Mouse (Mus musculus): ENCODE data around the gene Tmco5. TPM values are rescaled to one million over a fixed set of nuclear protein-coding genes. Genes with fewer than 3 reads are reported as not detected.

Tmco5 gene
- polyA plus RNA-seq, 1 experiment: not detected

DNA sequence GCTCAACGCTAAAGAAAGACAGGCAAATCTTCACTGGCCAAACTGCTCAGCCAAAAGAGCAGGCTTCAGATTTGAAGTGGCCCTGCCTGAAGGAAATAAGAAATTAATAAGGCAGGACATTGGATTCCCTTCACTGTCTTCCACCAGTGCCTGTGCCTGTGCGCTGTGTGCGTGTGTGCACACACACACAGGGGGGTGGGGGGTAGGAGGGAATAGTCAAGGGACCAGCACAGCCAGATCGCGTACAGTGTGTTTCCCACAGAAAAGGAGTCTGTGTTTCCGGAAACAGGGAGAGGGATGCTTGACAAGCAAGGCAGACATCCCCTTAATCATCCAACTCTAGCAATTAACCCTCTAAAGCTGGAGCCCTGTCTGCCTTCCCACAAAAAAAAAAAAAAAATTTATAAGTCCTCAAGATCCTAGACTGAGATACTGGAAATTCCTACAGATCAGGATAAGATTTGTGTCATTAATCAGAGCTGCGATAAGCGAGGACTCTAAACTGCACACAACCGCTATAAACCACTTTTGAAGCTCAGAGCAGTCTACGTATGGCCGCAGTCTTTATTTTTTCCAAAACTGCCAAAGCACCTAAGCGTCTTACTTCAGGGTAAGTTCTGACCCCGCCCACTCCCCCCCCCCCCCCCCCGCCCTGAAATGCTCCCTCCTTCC is 15.0 kb downstream of the Tmco5 start:
- TF ChIP-seq CTCF (IDR thresholded peaks at IDR 0.05; ENCODE audit: borderline replicate concordance, insufficient read depth, low read length) (no peak), POLR2A (IDR thresholded peaks at IDR 0.05; ENCODE audit: low read depth, low read length) (no peak)
- Histone ChIP-seq H3K27ac (ENCODE audit: insufficient read depth, low read length) (no peak overlapping the region), H3K4me3 (ENCODE audit: insufficient read depth, low read length) (no peak overlapping the region)

DNA sequence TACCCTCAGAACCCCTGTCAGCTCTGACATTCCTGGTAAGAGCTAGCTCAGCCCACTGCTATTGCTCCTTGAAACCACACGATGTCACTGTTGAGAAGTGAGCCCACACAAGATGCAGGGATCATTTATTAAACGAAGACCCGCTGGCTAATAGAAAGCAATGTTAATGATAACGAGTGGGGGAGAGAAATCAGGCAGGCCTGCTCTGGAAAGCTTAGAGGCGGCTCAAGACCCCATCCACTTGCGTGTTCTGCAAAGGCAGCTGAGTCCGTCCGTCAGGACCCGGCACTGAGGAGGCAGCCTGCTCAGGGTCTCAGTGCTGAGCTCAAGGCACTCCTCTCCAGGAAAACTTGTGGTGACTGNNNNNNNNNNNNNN is 15.5 kb downstream of the Tmco5 start:
- TF ChIP-seq CTCF (IDR thresholded peaks at IDR 0.05; ENCODE audit: borderline replicate concordance, insufficient read depth, low read length) (peak; percentile 56; the same call in 1 of the 2 replicates), POLR2A (IDR thresholded peaks at IDR 0.05; ENCODE audit: low read depth, low read length) (no peak)
- Histone ChIP-seq H3K4me1 (ENCODE audit: control insufficient read depth, insufficient read depth, low read length) (no peaks in the 10 kb centered on the region), H3K27ac (ENCODE audit: insufficient read depth, low read length) (no peak overlapping the region), H3K4me3 (ENCODE audit: insufficient read depth, low read length) (peak overlapping the region; percentile 22; the same call in 1 of the 2 replicates)

More for the DNA sequence above, 15.0 kb downstream of the Tmco5 start:
- H3K4me1 ChIP-seq (ENCODE audit: control insufficient read depth, insufficient read depth, low read length): no peaks in the 10 kb centered on the region

DNA sequence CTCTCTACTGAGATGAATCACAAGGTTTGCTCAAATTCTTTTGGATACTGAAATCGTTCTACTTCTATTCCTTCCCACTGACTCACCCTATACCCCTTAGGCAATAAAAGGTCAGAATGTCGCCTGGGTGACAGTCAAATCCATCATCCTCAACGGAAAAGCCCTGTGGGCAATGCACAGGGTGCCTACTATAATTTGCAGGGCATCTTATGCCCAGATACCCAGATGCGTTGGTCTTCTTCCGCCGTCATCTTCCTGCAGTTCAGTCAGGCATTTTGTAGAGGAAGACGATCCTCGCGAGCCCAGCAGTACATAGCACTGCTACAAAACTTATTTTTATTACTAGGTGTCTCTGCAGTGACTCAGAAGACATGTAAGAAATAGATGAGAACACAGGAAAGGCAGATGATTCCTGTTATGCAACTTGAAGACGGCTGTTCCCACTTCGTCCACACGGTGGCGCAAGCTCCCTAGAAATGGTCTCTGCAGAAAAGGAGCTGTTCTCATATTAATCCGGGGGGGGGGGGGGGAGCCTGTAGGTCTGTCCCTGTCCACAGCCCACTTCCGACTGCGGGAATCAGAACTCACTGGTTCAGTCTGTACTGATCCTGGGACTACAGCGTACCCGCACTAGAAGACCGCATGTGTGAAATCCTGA is 21.3 kb downstream of the Tmco5 start:
- Histone ChIP-seq H3K27ac (ENCODE audit: insufficient read depth, low read length) (peak overlapping the region; percentile 28; the same call in 1 of the 2 replicates), H3K4me1 (ENCODE audit: control insufficient read depth, insufficient read depth, low read length) (no peaks in the 10 kb centered on the region), H3K4me3 (ENCODE audit: insufficient read depth, low read length) (peak overlapping the region; percentile 25)
- TF ChIP-seq POLR2A (IDR thresholded peaks at IDR 0.05; ENCODE audit: low read depth, low read length) (no peak), CTCF (IDR thresholded peaks at IDR 0.05; ENCODE audit: borderline replicate concordance, insufficient read depth, low read length) (peak; percentile 87)

DNA sequence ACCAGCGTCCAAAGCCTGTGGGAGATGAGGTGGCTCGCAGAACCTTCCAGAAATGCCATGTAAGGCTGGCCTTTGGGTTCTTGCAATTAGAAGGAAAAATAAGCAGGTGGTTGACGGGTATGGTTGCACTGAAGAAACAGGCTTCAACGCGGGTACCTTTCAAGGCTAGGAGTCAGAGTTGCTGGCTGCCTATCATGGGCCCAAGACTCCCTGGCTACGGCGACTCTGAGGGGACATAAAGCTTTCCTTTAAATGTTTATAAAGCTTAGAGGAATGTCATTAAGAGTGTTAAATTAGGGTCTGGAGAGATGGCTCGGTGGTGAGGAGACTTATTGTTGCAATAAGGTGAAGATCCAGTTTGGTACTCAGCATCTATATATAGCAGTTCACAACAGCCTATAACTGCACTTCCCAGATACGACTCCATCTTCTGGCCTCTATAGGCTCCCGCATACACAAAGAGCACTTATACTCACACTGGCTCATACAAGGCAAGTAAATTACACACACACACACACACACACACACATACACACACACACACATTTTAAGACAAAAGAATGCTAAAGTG is 21.9 kb downstream of the Tmco5 start:
- peak overlapping the region; percentile 25; the same call in 1 of the 2 replicates for H3K4me3 ChIP-seq (ENCODE audit: insufficient read depth, low read length)
- no peaks in the 10 kb centered on the region for H3K4me1 ChIP-seq (ENCODE audit: control insufficient read depth, insufficient read depth, low read length)
- peak overlapping the region; percentile 28; the same call in 1 of the 2 replicates for H3K27ac ChIP-seq (ENCODE audit: insufficient read depth, low read length)

DNA sequence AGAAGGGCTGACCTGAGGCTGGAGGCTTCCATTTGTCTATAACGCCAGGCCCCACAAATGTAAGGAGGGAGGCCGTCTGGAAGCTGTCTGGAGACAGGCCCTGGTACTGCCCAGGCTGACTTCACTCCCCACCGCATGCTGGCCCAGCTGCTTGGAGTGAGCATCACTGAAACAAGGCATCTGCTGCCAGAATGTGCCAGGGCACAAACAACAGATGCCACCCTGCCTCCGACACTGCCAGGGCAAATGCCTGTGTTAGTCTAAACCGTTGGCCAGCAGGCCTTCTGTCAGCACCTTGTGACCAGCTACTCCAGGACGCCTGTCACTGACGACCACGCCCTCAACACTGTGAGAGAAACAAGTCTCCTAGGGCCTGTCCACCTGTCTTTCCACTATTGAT is 29.8 kb downstream of the Tmco5 start:
- TF ChIP-seq CTCF (IDR thresholded peaks at IDR 0.05; ENCODE audit: borderline replicate concordance, insufficient read depth, low read length): no peak
- no peak for TF ChIP-seq POLR2A (IDR thresholded peaks at IDR 0.05; ENCODE audit: low read depth, low read length)
- no peak overlapping the region for H3K4me3 ChIP-seq (ENCODE audit: insufficient read depth, low read length)
- no peak overlapping the region for H3K27ac ChIP-seq (ENCODE audit: insufficient read depth, low read length)
- H3K4me1 ChIP-seq (ENCODE audit: control insufficient read depth, insufficient read depth, low read length): no peaks in the 10 kb centered on the region

More for the DNA sequence above, 21.9 kb downstream of the Tmco5 start:
- TF ChIP-seq POLR2A (IDR thresholded peaks at IDR 0.05; ENCODE audit: low read depth, low read length) (no peak), CTCF (IDR thresholded peaks at IDR 0.05; ENCODE audit: borderline replicate concordance, insufficient read depth, low read length) (no peak)

DNA sequence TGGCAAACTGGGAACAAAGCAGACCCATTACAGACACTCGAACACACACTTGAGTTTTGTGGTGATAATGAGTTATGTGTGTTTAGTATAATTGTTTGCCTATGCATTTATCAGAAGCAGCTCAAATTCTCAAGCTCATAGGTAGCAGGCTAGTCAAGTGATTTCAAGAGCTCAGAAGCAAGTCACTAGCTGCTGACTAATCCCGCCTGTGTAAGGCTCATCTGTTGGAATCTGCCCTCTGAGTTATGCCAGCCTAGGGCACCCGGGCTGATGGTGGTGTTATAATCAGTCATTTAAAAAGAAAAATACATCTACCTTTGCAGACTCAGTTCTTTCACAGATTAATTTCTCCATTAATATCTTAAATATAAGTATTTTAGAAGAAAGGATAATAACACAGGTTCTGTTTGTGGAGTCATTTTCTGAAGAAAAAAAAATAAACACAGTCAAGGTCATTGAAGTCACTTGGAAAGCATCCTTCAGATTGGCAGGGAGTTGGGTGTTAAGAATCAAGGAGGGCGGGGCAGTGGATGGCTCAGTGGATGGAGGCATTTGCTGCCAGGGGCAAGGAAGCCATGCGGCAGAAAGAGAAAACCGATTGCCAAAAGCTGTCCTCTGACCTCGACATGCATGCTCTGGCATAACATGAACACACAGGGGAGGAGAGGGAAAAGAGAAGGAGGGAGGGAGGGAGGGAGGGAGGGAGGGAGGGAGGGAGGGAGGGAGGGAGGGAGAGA is 34.0 kb downstream of the Tmco5 start:
- TF ChIP-seq CTCF (IDR thresholded peaks at IDR 0.05; ENCODE audit: borderline replicate concordance, insufficient read depth, low read length): no peak
- TF ChIP-seq POLR2A (IDR thresholded peaks at IDR 0.05; ENCODE audit: low read depth, low read length): no peak
- no peak overlapping the region for H3K27ac ChIP-seq (ENCODE audit: insufficient read depth, low read length)
- H3K4me1 ChIP-seq (ENCODE audit: control insufficient read depth, insufficient read depth, low read length): peaks cover 6% of the 10 kb centered on the region; the same call in 1 of the 2 replicates

DNA sequence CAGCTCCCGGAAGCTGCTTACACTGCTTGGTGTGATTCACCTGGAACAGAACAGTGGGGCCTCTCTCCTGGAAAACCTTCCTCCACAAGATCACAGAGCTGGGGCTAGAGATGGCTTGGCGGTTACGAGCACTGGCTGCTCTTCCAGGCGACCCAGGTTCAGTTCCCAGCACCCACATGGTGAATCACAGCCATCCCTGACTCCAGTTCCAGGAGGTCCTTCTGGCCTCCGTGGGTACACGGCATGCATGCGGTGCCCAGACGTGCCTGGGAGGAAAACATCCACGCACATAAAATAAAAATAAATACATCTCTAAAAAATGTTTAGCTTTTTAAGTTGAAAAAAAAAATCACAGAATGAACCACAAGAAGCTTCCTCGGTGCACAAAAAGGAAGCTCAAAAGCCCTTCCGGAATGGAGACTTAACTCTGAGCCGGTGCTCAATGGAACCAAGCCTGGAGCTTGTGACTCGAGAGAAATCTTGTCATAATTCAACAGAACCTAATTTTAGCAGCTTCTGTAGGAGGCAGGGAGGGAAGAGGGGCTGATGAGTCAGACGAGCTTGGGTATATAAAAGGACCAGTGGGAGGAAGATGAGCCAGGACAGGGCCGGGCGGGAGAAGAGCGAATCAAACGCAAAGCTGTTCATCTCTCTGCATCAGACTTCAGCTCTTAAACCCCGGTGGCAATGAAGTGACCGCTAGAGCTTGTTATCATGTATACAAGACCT is 35.4 kb downstream of the Tmco5 start:
- H3K27ac ChIP-seq (ENCODE audit: insufficient read depth, low read length): peak overlapping the region; percentile 9
- no peak overlapping the region for H3K4me3 ChIP-seq (ENCODE audit: insufficient read depth, low read length)
- peaks cover 6% of the 10 kb centered on the region; the same call in 1 of the 2 replicates for H3K4me1 ChIP-seq (ENCODE audit: control insufficient read depth, insufficient read depth, low read length)
- TF ChIP-seq POLR2A (IDR thresholded peaks at IDR 0.05; ENCODE audit: low read depth, low read length) (no peak), CTCF (IDR thresholded peaks at IDR 0.05; ENCODE audit: borderline replicate concordance, insufficient read depth, low read length) (no peak)

More for the DNA sequence above, 34.0 kb downstream of the Tmco5 start:
- no peak overlapping the region for H3K4me3 ChIP-seq (ENCODE audit: insufficient read depth, low read length)

DNA sequence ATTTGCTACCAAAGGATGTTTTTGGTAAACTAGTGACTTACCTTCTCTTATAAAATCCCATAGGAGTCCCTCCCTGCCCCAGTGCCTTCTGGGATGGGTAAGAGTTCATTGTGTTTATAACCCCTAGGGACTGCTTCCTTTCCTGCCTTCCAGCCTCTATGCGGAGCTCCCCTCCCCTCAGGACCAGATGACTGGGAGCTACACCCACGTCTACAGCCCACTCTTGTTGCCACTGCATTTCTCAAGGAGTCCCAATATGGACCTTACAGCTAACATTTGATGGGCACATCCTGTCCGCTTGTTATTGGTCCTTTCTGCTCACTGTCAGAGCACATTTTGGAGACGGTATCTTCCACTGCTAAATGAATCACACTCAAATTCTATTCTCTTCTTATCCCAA is 36.1 kb downstream of the Tmco5 start:
- TF ChIP-seq CTCF (IDR thresholded peaks at IDR 0.05; ENCODE audit: borderline replicate concordance, insufficient read depth, low read length) (no peak), POLR2A (IDR thresholded peaks at IDR 0.05; ENCODE audit: low read depth, low read length) (no peak)
- H3K27ac ChIP-seq (ENCODE audit: insufficient read depth, low read length): no peak overlapping the region

DNA sequence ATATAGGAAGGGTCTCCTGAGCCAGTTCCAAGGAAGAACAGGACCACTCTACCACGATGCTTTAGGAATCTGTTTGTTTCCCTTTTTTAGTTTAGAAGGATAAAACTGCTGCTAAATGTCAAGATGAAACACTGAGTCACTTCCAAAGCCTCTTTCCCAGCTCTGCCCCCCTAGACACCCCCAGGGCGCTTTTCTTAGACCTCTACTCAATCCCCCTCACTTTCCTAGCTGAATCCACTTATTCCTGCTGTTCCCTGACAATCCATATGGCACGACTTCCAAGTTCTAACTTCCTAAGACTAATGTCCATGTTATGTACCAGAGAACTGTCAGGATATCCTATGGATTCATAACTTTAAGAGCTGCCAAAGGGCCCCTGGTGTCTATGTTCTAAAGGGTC is 40.1 kb downstream of the Tmco5 start:
- Histone ChIP-seq H3K4me3 (ENCODE audit: insufficient read depth, low read length) (no peak overlapping the region), H3K27ac (ENCODE audit: insufficient read depth, low read length) (no peak overlapping the region), H3K4me1 (ENCODE audit: control insufficient read depth, insufficient read depth, low read length) (peaks cover 11% of the 10 kb centered on the region)
- no peak for TF ChIP-seq POLR2A (IDR thresholded peaks at IDR 0.05; ENCODE audit: low read depth, low read length)
- TF ChIP-seq CTCF (IDR thresholded peaks at IDR 0.05; ENCODE audit: borderline replicate concordance, insufficient read depth, low read length): no peak

More for the DNA sequence above, 36.1 kb downstream of the Tmco5 start:
- Histone ChIP-seq H3K4me1 (ENCODE audit: control insufficient read depth, insufficient read depth, low read length) (peaks cover 6% of the 10 kb centered on the region; the same call in 1 of the 2 replicates), H3K4me3 (ENCODE audit: insufficient read depth, low read length) (no peak overlapping the region)

Data from embryonic fibroblast, embryonic 13.5 days (primary cell).